Mouse (Mus musculus) heart, postnatal 0 days (tissue): Measurements from ENCODE around the gene Ss18l2. TPM values are rescaled to one million over a fixed set of nuclear protein-coding genes. Genes with fewer than 3 reads are reported as not detected.

Experiments
- ATAC-seq: fragments of 200-750 bp; cut with Nextera tagmentation; 2 replicates; pipeline ENCODE4 v1.8.0; 2017; ENCODE audit warnings: low read depth, moderate number of reproducible peaks, moderate library complexity; ENCODE audit not compliant: insufficient read depth
- DNase-seq: peaks from one replicate; pipeline ENCODE4 v3.0.0-alpha.2; 2016; ENCODE audit warnings: low spot score
- H3K27ac ChIP-seq: fragments of 300-500 bp; sonication (generic); 2 replicates; pipeline ENCODE4 v1.5.1; 2014; ENCODE audit warnings: low read depth, mild to moderate bottlenecking
- H3K27me3 ChIP-seq: fragments of 300-500 bp; sonication (generic); 2 replicates; pipeline ENCODE4 v1.6.1; 2014; ENCODE audit warnings: low read length, mixed read lengths; ENCODE audit not compliant: control insufficient read depth, insufficient read depth
- H3K36me3 ChIP-seq: fragments of 300-500 bp; sonication (generic); replicated peaks from 2 replicates; pipeline ENCODE4 v1.6.1; 2014; ENCODE audit warnings: low read length, mixed read lengths; ENCODE audit not compliant: control insufficient read depth, insufficient read depth
- H3K4me1 ChIP-seq: fragments of 300-500 bp; sonication (generic); 2 replicates; pipeline ENCODE4 v1.6.1; 2014; ENCODE audit warnings: antibody characterized with exemption; ENCODE audit not compliant: control insufficient read depth, insufficient read depth
- H3K4me2 ChIP-seq: fragments of 300-500 bp; sonication (generic); 2 replicates; pipeline ENCODE4 v1.6.1; 2014; ENCODE audit warnings: low read depth, mild to moderate bottlenecking, low read length, moderate library complexity
- H3K4me3 ChIP-seq: fragments of 300-500 bp; sonication (generic); 2 replicates; pipeline ENCODE4 v1.5.1; 2014; ENCODE audit warnings: low read depth, low read length
- H3K9ac ChIP-seq: fragments of 300-500 bp; sonication (generic); replicated peaks from 2 replicates; pipeline ENCODE4 v1.6.1; 2014; ENCODE audit warnings: low read depth, low read length, mixed read lengths
- H3K9me3 ChIP-seq: fragments of 300-500 bp; sonication (generic); replicated peaks from 2 replicates; pipeline ENCODE4 v1.6.1; 2016; ENCODE audit warnings: low read length; ENCODE audit not compliant: control insufficient read depth
- CTCF ChIP-seq: IDR thresholded peaks from 2 replicates; pipeline ENCODE4 v1.5.1; 2016; ENCODE audit warnings: antibody characterized with exemption, control low read depth, low read depth
- EP300 ChIP-seq: IDR thresholded peaks from 2 replicates; pipeline ENCODE4 v1.6.1; 2016; ENCODE audit warnings: antibody characterized with exemption, low read depth
- WGBS: fragments of 180-500 bp; shearing (Covaris S2); extraction: QIAGEN DNeasy Blood & Tissue Kit; methylation state at CpG from one replicate; pipeline ENCODE4 v1.1.7; 2014; 5-methylcytosine and 5-hydroxymethylcytosine counted together
- polyA plus RNA-seq: library from polyadenylated mRNA; unstranded; fragments of >200 nt; fragmentation: Nextera tagmentation; extraction: Ambion mirVana; gene quantifications from 2 replicates; pipeline ENCODE4 v1.2.1, GENCODE M21; 2015
- total RNA-seq: library from RNA; depleted of rRNA; stranded (reverse); fragments of >200 nt; gene quantifications from 2 replicates; pipeline ENCODE4 v1.2.3, GENCODE M21; 2014; ENCODE audit warnings: low replicate concordance

The Ss18l2 gene
- total and polyA plus RNA-seq, 2 experiments from 2014 or later: 136 to 379 TPM

GRCm38 (mm10) chr9:121719347-121720331, 9.5 kb downstream of the Ss18l2 start:
- ATAC-seq: peak; percentile 59
- TF ChIP-seq CTCF (no peak), EP300 (0 out of 2 replicates have a peak, but pooled peaks have one; percentile 11)
- under 1% methylated on average over 63 of the region's 87 CpGs for WGBS

DNA sequence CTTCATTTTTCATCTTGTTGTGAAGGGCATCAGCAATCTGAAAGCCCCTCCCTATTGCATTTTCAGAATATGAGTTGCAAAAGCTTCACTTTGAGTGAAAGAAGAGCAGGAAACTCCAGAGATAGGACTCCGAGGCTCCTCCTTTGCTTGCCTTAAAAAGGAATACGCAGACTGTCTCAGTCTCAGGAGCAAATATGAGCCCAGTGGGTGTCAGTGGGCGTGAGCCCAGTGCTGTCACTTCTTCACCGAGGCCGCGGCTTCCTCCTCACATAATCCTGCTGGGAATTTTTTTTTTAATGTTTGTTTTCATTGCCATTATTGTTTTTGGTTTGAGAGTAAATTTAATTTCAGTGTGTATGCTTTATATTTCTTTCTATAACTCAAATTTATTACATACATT, 30.4 kb downstream of the Ss18l2 start:
- DNase-seq: no peak
- H3K4me2 ChIP-seq: no peak overlapping the region
- peaks cover 60% of the 10 kb centered on the region for H3K36me3 ChIP-seq
- ATAC-seq: no peak
- TF ChIP-seq EP300: no peak
- TF ChIP-seq CTCF: no peak
- no peak overlapping the region for H3K4me3 ChIP-seq
- no peaks in the 10 kb centered on the region for H3K27me3 ChIP-seq
- 84% methylated on average over 6 of the region's 6 CpGs for WGBS
- H3K4me1 ChIP-seq: no peaks in the 10 kb centered on the region
- H3K27ac ChIP-seq: no peak overlapping the region
- H3K9me3 ChIP-seq: no peaks in the 10 kb centered on the region
- H3K9ac ChIP-seq: no peak overlapping the region

More at GRCm38 (mm10) chr9:121719347-121720331, 9.5 kb downstream of the Ss18l2 start:
- Histone ChIP-seq H3K4me3 (peak overlapping the region; percentile 99), H3K4me1 (peaks cover 9% of the 10 kb centered on the region), H3K27me3 (no peaks in the 10 kb centered on the region), H3K27ac (peak overlapping the region; percentile 99), H3K4me2 (peak overlapping the region; percentile 88), H3K9me3 (no peaks in the 10 kb centered on the region; the same call in 1 of the 2 replicates), H3K36me3 (no peaks in the 10 kb centered on the region), H3K9ac (peak overlapping the region; percentile 99)
- peak; percentile 55 for DNase-seq

GRCm38 (mm10) chr9:121741168-121741567, 31.0 kb downstream of the Ss18l2 start:
- Histone ChIP-seq H3K4me2 (no peak overlapping the region), H3K9me3 (no peaks in the 10 kb centered on the region), H3K36me3 (peaks cover 67% of the 10 kb centered on the region), H3K27me3 (no peaks in the 10 kb centered on the region), H3K9ac (no peak overlapping the region), H3K4me1 (no peaks in the 10 kb centered on the region), H3K4me3 (no peak overlapping the region), H3K27ac (no peak overlapping the region)
- ATAC-seq: no peak
- no peak for DNase-seq
- WGBS: 87% methylated on average over 3 of the region's 3 CpGs
- TF ChIP-seq EP300: no peak
- no peak for TF ChIP-seq CTCF

DNA sequence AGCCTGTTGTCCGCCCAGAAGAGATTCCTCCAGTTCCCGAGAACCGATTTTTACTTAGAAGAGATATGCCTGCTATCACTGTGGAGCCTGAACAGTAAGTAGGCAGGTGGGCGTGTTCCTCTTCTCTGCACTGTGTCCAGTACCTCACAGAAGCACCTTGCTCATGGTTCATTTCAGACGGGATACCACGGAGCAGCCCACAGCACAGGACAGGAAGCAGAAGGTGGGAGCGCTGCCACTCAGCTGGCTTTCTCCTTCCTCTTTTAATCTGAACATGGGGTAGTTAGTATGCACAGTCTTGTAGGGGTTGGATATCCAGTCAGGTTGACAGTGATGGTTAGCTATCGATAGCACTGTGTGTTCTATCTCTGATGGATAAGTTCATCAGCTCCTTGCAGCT, 33.9 kb downstream of the Ss18l2 start:
- H3K9me3 ChIP-seq: no peaks in the 10 kb centered on the region
- DNase-seq: no peak

GRCm38 (mm10) chr9:121752774-121753173, 42.6 kb downstream of the Ss18l2 start:
- no peaks in the 10 kb centered on the region; the same call in 1 of the 2 replicates for H3K4me1 ChIP-seq
- 94% methylated on average over 9 of the region's 9 CpGs for WGBS
- H3K9ac ChIP-seq: no peak overlapping the region
- H3K4me3 ChIP-seq: no peak overlapping the region
- no peak overlapping the region for H3K4me2 ChIP-seq
- peaks cover 84% of the 10 kb centered on the region for H3K36me3 ChIP-seq
- H3K27ac ChIP-seq: no peak overlapping the region
- H3K27me3 ChIP-seq: no peaks in the 10 kb centered on the region
- no peaks in the 10 kb centered on the region for H3K9me3 ChIP-seq
- ATAC-seq (no peak), DNase-seq (no peak)
- TF ChIP-seq EP300: no peak
- TF ChIP-seq CTCF: no peak

More for the DNA sequence above, 33.9 kb downstream of the Ss18l2 start:
- Histone ChIP-seq H3K36me3 (peaks cover 90% of the 10 kb centered on the region), H3K27me3 (no peaks in the 10 kb centered on the region), H3K4me3 (no peak overlapping the region), H3K4me1 (no peaks in the 10 kb centered on the region), H3K9ac (no peak overlapping the region), H3K27ac (no peak overlapping the region), H3K4me2 (no peak overlapping the region)
- no peak for ATAC-seq
- TF ChIP-seq EP300 (no peak), CTCF (no peak)
- WGBS: 81% methylated on average over 8 of the region's 8 CpGs
